Mouse (Mus musculus) liver, embryonic 14.5 days (tissue): ENCODE measurements around the gene Eml5.

ENCODE experiments used
- CTCF ChIP-seq: IDR thresholded peaks from 2 replicates; pipeline ENCODE4 v1.5.1; 2016; ENCODE audit warnings: antibody characterized with exemption, low read depth, control low read depth
- EP300 ChIP-seq: IDR thresholded peaks from 2 replicates; pipeline ENCODE4 v1.6.1; 2016; ENCODE audit warnings: antibody characterized with exemption, low read depth

GRCm38 (mm10) chr12:98777509-98777908 lies 123.8 kb downstream of the Eml5 start:
- TF ChIP-seq CTCF (no peak), EP300 (no peak)
